Mouse (Mus musculus) lung, postnatal 36 days (tissue): Measurements from ENCODE around the gene Lasp1.
A peak's percentile ranks its signal among the peaks of the same experiment; 100 is the strongest.
"Not testable (repeated sequence)": the region's sequence is repeated elsewhere in the genome, so short reads cannot be mapped to it uniquely, and the experiment has no call there.

Experiments
- DNase-seq: peaks from one replicate; pipeline ENCODE4 v3.0.0; 2022; ENCODE audit warnings: mixed read lengths

Gene Lasp1

GRCm38 (mm10) chr11:97829913-97830476 lies 31.2 kb downstream of the Lasp1 start:
- peak; percentile 69 for DNase-seq

DNA sequence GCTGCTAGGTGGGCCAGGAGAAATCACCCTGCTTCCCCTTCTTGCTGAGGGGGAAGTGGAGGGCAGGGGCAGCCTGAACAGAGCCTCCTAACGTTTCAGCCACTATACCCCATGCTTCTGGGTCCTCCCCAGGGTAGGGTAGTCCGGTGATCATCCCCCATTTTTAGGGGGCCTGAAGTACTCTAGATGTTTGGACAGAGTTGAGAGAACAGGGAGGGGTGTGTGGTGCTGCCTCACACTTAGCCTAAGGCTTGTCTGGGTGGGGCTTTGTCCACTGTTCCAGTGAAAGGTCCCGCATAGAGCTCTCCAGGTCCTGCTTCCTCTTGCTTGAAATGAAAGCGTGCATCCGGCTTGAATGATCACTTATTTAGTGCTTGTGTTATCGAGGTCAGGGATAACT lies 31.7 kb downstream of the Lasp1 start:
- DNase-seq = no peak

GRCm38 (mm10) chr11:97832001-97832400 lies 33.2 kb downstream of the Lasp1 start:
- no peak for DNase-seq

DNA sequence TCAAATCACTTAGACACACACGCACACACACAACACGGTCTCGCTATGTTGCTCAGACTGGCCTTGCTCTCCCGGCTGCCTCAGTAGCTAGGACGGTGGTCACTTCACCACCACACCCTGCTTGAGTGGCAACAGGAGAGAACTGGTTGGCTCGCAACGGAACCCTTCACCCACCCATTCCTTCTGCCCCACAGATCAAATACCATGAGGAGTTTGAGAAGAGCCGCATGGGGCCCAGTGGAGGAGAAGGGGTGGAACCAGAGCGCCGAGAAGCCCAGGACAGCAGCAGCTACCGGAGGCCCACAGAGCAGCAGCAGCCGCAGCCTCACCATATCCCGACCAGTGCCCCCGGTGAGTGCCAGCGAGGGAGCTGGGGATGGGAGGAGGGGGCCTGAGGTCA lies 34.6 kb downstream of the Lasp1 start:
- no peak for DNase-seq

DNA sequence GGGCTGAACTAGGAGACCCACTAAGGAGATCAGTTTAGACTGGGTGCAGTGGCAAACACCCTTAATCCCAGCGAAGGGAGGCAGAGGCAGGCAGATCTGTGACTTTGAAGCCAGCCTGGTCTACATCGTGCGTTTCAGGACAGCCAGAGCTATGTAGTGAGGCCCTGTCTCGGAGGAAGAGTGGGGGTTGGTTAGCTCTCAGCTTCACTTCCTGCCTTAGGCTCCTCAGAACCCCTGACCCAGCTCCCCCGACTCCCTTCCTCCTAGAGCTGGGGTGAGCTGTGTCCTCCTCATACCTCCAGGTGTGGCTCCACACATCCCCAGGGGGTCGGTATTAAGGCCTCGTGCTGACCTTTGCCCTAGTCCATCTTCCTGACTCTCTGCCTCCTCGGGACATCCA lies 37.7 kb downstream of the Lasp1 start:
- DNase-seq = no peak

- DNase-seq = not testable (repeated sequence)
Observed at GRCm38 (mm10) chr11:97837051-97837450, 38.3 kb downstream of the Lasp1 start.

DNA sequence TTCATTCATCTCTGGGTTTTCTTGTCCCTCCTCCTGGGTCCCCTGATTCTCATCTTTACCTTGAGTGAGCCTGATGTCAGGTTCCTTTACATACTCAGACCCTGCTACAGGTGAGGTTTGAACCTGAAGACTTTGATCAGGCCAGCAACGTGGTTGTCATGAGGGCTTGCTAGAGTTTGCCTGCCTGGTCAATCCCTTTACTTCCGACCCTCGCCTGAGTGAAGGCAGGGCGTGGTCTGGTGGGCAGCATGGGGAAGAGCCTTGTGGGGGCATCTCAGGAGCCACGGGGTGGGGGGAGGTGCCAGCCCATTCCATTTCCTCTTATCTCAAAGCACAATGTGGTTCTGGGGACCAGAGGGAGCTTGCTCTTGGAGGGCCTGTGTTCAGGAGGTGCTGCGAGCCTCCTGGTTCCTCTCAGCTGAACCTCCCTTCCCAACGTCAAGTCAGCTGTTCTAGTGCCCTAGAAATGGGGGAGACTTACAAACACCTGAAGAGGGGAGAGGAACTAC lies 38.9 kb downstream of the Lasp1 start:
- no peak for DNase-seq

GRCm38 (mm10) chr11:97838779-97839440 lies 40.1 kb downstream of the Lasp1 start:
- no peak for DNase-seq

GRCm38 (mm10) chr11:97839441-97840134 lies 40.8 kb downstream of the Lasp1 start:
- DNase-seq = no peak

- DNase-seq = no peak
Observed at GRCm38 (mm10) chr11:97840135-97840490, 41.3 kb downstream of the Lasp1 start.

- peak; percentile 64 for DNase-seq
Observed at GRCm38 (mm10) chr11:97840539-97840954, 41.7 kb downstream of the Lasp1 start, which contains the start of gene B230217C12Rik. Gene B230217C12Rik, plus strand, starts transcription at chr11:97840780.

DNA sequence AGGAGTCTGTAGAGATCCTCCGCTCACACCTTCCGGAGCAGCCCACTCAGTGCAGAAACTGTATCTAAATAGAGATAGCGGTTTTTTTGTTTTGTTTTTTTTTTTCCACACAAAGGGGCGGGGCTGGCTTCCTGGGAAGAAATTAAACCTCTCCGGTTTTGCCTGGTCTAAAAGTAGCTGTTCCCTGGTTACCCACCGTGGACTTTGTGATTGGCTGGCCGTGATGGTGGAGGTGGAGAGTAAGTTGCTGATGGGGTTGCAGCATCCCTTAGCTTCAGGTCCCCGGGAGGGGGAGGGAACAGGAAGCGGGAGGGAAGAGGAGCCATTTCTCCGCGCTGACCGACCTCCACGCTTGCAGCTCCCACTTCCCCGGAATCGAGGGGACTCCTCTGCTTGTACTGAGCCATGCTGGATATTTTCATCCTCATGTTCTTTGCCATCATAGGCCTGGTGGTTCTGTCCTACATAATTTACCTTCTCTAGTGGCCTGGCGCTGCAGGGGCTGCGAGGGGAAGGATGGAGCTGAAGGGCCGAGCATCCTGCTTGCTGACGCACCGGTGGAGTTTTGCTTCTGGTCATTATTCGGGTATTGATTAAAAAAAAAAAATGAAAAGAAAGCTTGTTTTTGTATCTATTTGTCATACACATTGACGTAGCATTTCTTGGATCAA lies 42.3 kb downstream of the Lasp1 start:
- peak; percentile 66 for DNase-seq

- no peak for DNase-seq
Observed at GRCm38 (mm10) chr11:97842001-97842400, 43.2 kb downstream of the Lasp1 start.

DNA sequence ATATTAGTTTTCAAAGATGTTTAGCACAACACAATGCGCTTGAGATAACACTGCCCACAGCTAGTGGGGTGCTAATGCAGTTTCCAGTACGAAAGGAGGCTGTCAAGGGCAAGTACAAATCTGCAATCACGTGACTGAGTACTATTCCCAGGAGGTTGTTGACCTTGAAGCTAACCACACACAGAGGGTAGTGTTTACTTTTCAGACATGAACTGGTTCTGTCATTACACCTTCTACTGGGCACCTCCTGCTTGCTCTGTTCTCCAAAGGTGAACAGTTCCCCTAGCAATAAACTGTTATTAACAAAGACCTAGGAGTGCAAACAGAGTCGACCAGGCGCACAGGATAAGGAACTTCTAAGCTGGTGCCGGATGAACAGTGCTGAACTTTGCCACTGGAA lies 51.6 kb downstream of the Lasp1 start:
- DNase-seq = peak; percentile 50

DNA sequence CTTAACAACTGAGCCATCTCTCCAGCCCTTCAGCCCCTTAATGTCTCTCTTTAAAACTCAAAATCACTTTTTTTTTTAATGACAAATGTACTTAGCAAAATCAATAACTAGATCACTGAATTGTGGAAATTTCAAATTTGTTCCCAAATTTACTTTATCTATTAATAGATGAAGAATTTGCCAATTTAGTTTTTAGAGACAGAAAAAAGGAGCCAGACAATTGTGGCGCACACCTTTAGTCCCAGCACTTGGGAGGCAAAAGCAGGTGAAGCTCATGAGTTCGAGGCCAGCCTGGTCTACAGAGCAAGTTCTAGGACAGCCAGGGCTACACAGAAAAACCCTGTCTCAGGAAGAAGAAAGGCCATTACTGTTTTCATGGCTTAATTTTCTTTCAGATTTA lies 52.8 kb downstream of the Lasp1 start:
- no peak for DNase-seq

- no peak for DNase-seq
Observed at GRCm38 (mm10) chr11:97855473-97855872, 56.7 kb downstream of the Lasp1 start.

- DNase-seq = no peak
Observed at GRCm38 (mm10) chr11:97862148-97862547, 63.3 kb downstream of the Lasp1 start.

GRCm38 (mm10) chr11:97865421-97865820 lies 66.6 kb downstream of the Lasp1 start:
- DNase-seq = no peak

GRCm38 (mm10) chr11:97866091-97866888 lies 67.5 kb downstream of the Lasp1 start:
- no peak for DNase-seq

- no peak for DNase-seq
Observed at GRCm38 (mm10) chr11:97867591-97867990, 68.8 kb downstream of the Lasp1 start.

DNA sequence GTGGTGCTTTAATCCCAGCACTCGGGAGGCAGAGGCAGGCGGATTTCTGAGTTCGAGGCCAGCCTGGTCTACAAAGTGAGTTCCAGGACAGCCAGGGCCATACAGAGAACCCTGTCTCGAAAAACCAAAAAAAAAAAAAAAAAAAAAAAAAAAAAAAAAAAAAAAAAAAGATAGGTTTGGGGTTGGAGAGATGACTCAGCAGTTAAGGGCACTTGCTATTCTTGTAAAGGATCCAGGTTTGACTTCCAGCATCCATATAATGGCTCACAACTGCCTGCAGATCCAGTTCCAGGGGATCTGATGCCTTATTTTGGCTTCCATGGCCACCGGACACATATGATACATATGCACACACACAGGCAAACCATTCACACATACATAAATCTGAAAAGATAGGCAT lies 73.6 kb downstream of the Lasp1 start:
- not testable (repeated sequence) for DNase-seq

DNA sequence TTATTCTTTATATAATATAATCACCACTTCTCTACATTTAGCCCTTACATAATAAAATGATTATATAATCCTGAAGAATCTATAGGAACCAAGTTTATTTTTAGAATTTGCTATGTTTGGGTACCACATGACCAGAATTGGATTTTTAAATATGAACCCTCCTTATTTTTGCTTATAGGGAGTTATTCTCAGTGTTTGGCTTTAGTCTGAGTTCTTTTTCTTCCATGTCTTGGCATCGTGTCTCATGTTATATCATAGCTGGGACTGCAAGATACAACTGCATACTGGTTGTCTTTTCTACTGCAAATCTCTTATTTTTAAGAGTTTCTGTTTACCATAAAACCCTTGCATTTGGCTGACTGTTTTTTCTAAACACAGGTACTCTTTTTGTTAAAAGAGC lies 75.6 kb downstream of the Lasp1 start:
- no peak for DNase-seq

DNA sequence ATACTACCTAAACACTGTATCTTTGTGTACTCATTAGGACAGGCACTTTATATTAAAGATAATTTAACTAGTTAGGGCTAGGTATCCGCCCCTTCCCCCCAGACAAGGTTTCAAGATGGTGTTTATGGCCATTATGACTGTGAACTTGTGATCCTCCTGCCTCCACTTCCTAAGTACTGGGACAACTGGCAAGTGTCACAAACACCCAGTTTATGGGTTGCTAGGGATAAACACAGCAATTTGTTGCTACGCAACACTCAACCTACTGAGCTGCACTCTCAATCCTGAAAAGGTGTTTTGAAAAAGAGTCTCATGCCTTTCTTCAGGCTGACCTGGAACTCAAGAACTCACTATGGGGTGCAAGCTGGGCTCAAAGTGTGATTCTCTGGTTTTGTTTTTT lies 78.5 kb downstream of the Lasp1 start:
- DNase-seq = no peak
